Mouse (Mus musculus) neutrophil, adult 59 days (primary cell): ENCODE measurements around the gene Hba-a1. TPM values are rescaled to one million over a fixed set of nuclear protein-coding genes. Genes with fewer than 3 reads are reported as not detected.

ENCODE experiments used
- total RNA-seq, 2 experiments: library from RNA; stranded (reverse); gene quantifications; 1 replicate in 1 of 2; 2 replicates in 1 of 2; pipeline ENCODE4 v1.2.4; 2023

The Hba-a1 gene
- 1,000 to 10,000 TPM; 1,163 to 1,619 TPM for total RNA-seq

DNA sequence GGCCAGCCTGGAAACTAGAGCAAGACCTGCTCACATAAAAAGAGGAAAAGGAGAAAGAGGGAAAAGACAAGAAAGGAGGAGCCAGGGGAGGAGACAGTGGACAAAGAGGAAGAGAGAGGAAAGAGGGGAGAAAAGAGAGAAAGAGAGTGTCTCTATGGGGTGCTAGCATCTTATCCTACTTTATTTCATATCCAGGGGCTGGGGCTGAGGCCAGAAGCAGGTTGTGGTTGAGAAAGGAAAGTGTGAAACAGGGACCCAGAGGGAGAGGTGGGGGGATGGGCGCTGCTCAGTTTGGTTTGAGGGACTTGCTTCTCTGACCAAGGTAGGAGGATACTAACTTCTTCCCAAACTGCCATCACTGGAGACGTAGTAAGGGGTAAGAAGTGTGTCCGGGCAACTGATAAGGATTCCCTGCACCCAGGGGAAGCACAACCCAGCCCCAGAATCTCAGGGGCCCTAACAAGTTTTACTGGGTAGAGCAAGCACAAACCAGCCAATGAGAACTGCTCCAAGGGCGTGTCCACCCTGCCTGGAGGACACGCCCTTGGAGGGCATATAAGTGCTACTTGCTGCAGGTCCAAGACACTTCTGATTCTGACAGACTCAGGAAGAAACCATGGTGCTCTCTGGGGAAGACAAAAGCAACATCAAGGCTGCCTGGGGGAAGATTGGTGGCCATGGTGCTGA is at the start of gene Hba-a1:
TSS of gene Hba-a1 (plus strand) at position 421 of the 687 bp plus-strand sequence.

DNA sequence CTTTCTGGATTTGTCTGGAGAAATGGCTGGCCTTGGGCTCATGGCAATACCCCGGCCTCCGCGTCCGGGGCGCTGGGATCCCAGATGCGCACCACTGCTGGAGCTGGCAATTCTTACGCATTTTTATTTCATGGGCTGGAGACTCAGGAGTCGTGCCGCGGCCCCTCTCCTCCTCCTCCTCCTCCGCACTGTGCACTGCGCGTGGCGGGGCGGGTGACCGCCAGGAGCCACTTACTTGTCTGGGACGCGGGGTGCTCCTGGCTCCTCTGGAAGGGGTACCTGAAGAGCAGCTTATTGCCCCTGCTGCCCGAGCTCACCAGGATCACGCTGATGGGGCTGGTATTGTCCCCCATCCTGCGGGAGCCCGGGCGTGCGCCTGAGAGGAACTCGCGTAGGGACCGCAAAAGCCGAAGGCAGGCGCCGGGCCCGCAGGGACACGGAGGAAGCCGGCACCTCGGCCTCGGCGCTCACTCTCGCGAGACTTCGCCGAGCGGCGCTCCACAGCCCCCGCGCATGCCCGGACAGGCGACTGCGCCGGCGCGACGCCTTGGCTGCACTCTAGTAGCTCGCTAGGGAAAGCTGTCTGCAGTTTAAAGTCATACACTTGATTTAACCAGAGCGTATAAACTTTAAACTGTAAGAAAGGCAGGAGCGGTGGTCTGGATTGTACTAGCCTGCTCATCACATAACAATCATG is 16.0 kb upstream of the Hba-a1 start, which contains the start of gene Nprl3:
TSS of gene Nprl3 (minus strand) at position 520 of the 697 bp plus-strand sequence.

DNA sequence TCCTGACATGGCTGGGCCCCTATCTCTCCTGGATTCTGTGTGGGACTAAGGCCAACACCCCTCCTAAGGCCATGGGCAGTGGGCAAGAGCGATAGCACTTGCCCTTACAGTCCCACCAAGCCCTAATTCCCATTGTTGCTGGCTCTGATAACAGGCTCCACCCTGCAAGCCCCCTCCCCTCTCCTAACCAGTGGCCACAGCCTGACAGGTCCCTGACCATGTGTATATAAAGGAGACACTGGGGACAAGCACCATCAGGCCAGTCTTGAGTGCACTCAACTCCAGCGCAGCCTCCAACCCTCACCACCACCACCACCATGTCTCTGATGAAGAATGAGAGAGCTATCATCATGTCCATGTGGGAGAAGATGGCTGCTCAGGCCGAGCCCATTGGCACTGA is 7.0 kb upstream of the Hba-a1 start, which contains the start of gene Hba-x:
TSS of gene Hba-x (plus strand) at position 54 of the 400 bp plus-strand sequence.

DNA sequence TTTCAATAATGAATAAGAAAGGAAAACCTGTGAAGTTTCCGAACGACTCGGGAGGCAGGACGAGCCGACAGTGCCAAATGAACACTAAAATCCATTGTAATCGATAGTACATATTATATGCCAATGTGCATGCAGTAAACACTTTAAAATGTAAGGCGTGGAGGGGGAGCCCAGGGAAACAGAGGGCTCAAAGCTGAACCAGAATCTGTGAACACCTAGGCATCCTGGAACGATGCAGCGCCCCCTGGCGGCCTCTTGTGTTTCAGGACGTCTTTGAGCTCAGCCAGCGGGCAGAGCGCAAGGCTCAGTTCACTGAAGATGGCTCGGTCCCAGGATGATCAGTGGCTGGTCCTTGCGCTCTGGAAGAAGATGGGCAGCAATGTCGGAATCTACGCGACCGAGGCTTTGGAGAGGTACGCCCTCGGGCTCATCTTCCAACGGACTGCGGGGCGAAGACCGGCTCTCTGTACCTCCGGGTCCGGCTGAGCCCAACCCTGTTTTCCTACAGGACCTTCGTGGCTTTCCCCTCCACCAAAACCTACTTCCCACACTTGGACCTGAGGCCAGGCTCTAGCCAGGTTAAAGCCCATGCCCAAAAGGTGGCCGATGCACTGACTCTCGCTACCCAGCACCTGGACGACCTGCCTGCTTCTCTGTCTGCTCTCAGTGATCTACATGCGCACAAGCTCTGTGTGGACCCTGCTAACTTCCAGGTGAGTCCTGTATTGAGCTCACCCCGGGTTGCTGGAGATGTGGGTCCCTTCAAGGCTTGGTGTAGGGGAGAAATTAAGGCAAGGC is 3.6 kb downstream of the Hba-a1 start, which contains the start of gene Hbq1b:
TSS of gene Hbq1b (plus strand) at position 271 of the 798 bp plus-strand sequence.

DNA sequence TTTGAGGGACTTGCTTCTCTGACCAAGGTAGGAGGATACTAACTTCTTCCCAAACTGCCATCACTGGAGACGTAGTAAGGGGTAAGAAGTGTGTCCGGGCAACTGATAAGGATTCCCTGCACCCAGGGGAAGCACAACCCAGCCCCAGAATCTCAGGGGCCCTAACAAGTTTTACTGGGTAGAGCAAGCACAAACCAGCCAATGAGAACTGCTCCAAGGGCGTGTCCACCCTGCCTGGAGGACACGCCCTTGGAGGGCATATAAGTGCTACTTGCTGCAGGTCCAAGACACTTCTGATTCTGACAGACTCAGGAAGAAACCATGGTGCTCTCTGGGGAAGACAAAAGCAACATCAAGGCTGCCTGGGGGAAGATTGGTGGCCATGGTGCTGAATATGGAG is 12.9 kb downstream of the Hba-a1 start, which contains the start of gene Hba-a2:
TSS of gene Hba-a2 (plus strand) at position 287 of the 400 bp plus-strand sequence.

DNA sequence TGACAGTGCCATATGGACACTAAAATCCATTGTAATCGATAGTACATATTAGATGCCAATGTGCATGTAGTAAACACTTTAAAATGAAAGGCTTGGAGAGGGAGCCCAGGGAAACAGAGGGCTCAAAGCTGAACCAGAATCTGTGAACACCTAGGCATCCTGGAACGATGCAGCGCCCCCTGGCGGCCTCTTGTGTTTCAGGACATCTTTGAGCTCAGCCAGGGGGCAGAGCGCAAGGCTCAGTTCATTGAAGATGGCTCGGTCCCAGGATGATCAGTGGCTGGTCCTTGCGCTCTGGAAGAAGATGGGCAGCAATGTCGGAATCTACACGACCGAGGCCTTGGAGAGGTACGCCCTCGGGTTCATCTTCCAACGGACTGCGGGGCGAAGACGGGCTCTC is 16.6 kb downstream of the Hba-a1 start, which contains the start of gene Hbq1a:
TSS of gene Hbq1a (plus strand) at position 205 of the 400 bp plus-strand sequence.

Other genes starting within 250 kb of the Hba-a1 start
- gene Il9r, start 83.2 kb upstream of the Hba-a1 start, total RNA-seq, result under 1 TPM; 0.16 to 0.18 TPM
- gene Snrnp25, start 78.1 kb upstream of the Hba-a1 start, total RNA-seq, result 10 to 100 TPM; 10.8 to 15.6 TPM
- 1 to 10 TPM in 1 of 2 experiments, under 1 TPM in 1; 0.36 to 1.1 TPM for gene Rhbdf1, start 61.2 kb upstream of the Hba-a1 start, total RNA-seq
- 1 to 10 TPM; 8.3 to 9.1 TPM for gene Mpg, start 57.0 kb upstream of the Hba-a1 start, total RNA-seq
- 10 to 100 TPM; 16.4 to 18.4 TPM for gene Nprl3, start 15.8 kb upstream of the Hba-a1 start, total RNA-seq
- not detected for gene Hba-x, start 7.1 kb upstream of the Hba-a1 start, total RNA-seq
- gene Hbq1b, start 3.5 kb downstream of the Hba-a1 start, total RNA-seq, result 1 to 10 TPM; 2.0 to 2.8 TPM
- 100 to 1,000 TPM; 626 to 696 TPM for gene Hba-a2, start 13.0 kb downstream of the Hba-a1 start, total RNA-seq
- gene Hbq1a, start 16.6 kb downstream of the Hba-a1 start, total RNA-seq, result not detected
- gene Sh3pxd2b, start 64.3 kb downstream of the Hba-a1 start, total RNA-seq, result 1 to 10 TPM; 4.0 to 5.8 TPM
- gene Ubtd2, start 171.9 kb downstream of the Hba-a1 start, total RNA-seq, result 1 to 10 TPM in 1 of 2 experiments, under 1 TPM in 1; 0.82 to 2.2 TPM
- gene Efcab9, start 248.6 kb downstream of the Hba-a1 start, total RNA-seq, result 1 to 10 TPM in 1 of 2 experiments, not detected in 1; 1.0 TPM
- gene Stk10, start 249.8 kb downstream of the Hba-a1 start, total RNA-seq, result 100 to 1,000 TPM; 172 to 177 TPM